Mouse (Mus musculus) neural tube, embryonic 11.5 days (tissue): ENCODE measurements around the gene Pip4k2b. TPM values are rescaled to one million over a fixed set of nuclear protein-coding genes. Genes with fewer than 3 reads are reported as not detected.

ENCODE experiments used
- ATAC-seq: fragments of 200-750 bp; cut with Nextera tagmentation; 2 replicates; pipeline ENCODE4 v1.8.0; 2017; ENCODE audit warnings: moderate number of reproducible peaks, mild to moderate bottlenecking, moderate TSS enrichment, moderate library complexity; ENCODE audit not compliant: insufficient read depth, low FRiP score, low TSS enrichment
- DNase-seq: peaks from one replicate; pipeline ENCODE4 v3.0.0-alpha.2; 2015; ENCODE audit warnings: low spot score
- H3K27ac ChIP-seq: fragments of 300-500 bp; sonication (generic); 2 replicates; pipeline ENCODE4 v1.5.1; 2014; ENCODE audit warnings: low read depth, mild to moderate bottlenecking, low read length
- H3K27me3 ChIP-seq: fragments of 300-500 bp; sonication (generic); 2 replicates; pipeline ENCODE4 v1.6.1; 2014; ENCODE audit warnings: mild to moderate bottlenecking, low read length, mixed read lengths; ENCODE audit not compliant: control insufficient read depth, insufficient read depth
- H3K36me3 ChIP-seq: fragments of 300-500 bp; sonication (generic); 2 replicates; pipeline ENCODE4 v1.6.1; 2014; ENCODE audit warnings: mild to moderate bottlenecking, low read length, moderate library complexity, mixed read lengths; ENCODE audit not compliant: control insufficient read depth, insufficient read depth
- H3K4me1 ChIP-seq: fragments of 300-500 bp; sonication (generic); 2 replicates; pipeline ENCODE4 v1.6.1; 2014; ENCODE audit warnings: low read length, mixed read lengths; ENCODE audit not compliant: control insufficient read depth, insufficient read depth
- H3K4me2 ChIP-seq: fragments of 300-500 bp; sonication (generic); 2 replicates; pipeline ENCODE4 v1.6.1; 2014; ENCODE audit warnings: low read depth, mild to moderate bottlenecking, moderate library complexity
- H3K4me3 ChIP-seq: fragments of 300-500 bp; sonication (generic); 2 replicates; pipeline ENCODE4 v1.5.1; 2014; ENCODE audit warnings: low read depth, low read length
- H3K9ac ChIP-seq: fragments of 300-500 bp; sonication (generic); 2 replicates; pipeline ENCODE4 v1.6.1; 2014; ENCODE audit warnings: mild to moderate bottlenecking, low read length
- H3K9me3 ChIP-seq: fragments of 300-500 bp; sonication (generic); 2 replicates; pipeline ENCODE4 v1.6.1; 2016; ENCODE audit warnings: low read length; ENCODE audit not compliant: control insufficient read depth
- WGBS: fragments of 180-500 bp; shearing (Covaris S2); extraction: QIAGEN DNeasy Blood & Tissue Kit; methylation state at CpG from one replicate; pipeline ENCODE4 v1.1.7; 2014; 5-methylcytosine and 5-hydroxymethylcytosine counted together
- polyA plus RNA-seq: library from polyadenylated mRNA; unstranded; fragments of >200 nt; fragmentation: Nextera tagmentation; extraction: Ambion mirVana; gene quantifications from 2 replicates; pipeline ENCODE4 v1.2.1, GENCODE M21; 2014

The Pip4k2b gene
- polyA plus RNA-seq, 1 experiment from 2014 or later: 2.8 TPM

DNA sequence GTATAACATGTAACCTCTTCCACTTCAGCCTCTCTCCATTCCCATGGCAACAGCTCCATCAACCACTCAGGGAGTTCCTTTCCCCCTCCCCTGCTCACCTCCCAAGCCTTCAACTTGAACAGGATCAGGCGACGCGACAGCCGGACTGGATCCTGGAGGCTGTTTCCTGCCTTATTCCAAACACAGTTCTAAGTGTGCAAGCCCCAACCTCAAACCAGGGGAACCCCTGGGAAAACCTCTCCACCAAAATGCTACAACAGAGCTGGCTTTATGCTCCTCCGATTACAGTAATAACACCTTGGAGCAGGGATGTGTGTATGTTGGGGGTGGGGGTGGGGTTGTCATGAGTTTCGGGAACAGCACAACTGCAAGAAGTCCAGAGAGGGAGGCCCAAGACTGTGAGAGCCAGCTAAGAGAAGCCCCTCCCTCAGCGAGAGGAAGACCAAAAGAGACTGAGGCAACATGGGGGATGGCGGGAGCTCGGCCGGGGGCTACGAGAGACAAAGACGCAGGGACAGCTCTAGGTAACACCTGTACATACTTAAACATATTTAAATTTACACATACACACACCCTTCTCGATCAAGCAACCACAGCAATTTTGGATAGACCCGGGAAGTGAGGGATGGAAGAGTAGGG is 46.5 kb downstream of the Pip4k2b start:
- WGBS: under 1% methylated on average over 14 of the region's 14 CpGs
- Histone ChIP-seq H3K4me3 (peak overlapping the region; percentile 79), H3K9ac (peak overlapping the region; percentile 95), H3K9me3 (no peaks in the 10 kb centered on the region), H3K4me1 (peaks cover 56% of the 10 kb centered on the region), H3K27ac (peak overlapping the region; percentile 97), H3K4me2 (peak overlapping the region; percentile 93), H3K36me3 (no peaks in the 10 kb centered on the region), H3K27me3 (no peaks in the 10 kb centered on the region)
- ATAC-seq (no peak), DNase-seq (peak; percentile 43)

DNA sequence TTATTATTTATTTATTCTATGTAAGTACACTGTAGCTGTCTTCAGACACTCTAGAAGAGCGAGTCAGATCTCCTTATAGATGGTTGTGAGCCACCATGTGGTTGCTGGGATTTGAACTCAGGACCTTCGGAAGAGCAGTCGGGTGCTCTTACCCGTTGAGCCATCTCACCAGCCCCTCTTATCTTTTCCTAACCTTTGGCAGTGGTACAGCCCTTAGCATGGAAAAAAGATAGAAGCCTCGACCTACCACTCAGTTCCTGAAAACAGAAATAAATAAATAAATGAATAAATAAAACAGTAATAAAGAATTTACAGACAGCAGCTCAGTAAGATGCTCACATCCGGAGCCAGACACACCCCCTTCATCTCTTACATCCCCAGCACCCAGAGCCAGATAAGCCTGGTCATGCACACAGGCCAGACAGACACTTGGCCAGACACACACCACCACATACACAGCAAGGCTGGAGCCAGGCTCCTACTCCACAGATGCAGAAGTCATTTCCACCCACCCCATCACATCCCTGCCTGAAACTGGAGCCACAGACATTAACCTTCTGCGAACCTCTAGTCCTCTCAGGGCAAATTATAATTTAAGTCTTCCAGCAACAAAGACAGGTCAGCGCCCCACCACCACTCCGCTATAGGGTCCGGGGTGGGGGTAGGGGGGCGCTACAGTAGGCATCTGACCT is 47.2 kb downstream of the Pip4k2b start:
- WGBS: 65% methylated on average over 11 of the region's 11 CpGs
- Histone ChIP-seq H3K4me3 (peak overlapping the region; percentile 79), H3K9ac (peak overlapping the region; percentile 95), H3K27ac (peak overlapping the region; percentile 97), H3K36me3 (no peaks in the 10 kb centered on the region; the same call in none of the 2 replicates), H3K4me1 (peaks cover 56% of the 10 kb centered on the region), H3K27me3 (no peaks in the 10 kb centered on the region), H3K9me3 (no peaks in the 10 kb centered on the region), H3K4me2 (peak overlapping the region; percentile 93)
- ATAC-seq (no peak), DNase-seq (no peak)

- peaks cover 51% of the 10 kb centered on the region for H3K4me1 ChIP-seq
- no peak overlapping the region for H3K9ac ChIP-seq
- H3K36me3 ChIP-seq: peaks cover 4% of the 10 kb centered on the region
- 0 out of 2 replicates have a peak overlapping the region, but pooled peaks have one; percentile 10 for H3K4me3 ChIP-seq
- ATAC-seq: no peak
- H3K27me3 ChIP-seq: no peaks in the 10 kb centered on the region
- no peak for DNase-seq
- no peak overlapping the region for H3K4me2 ChIP-seq
- no peaks in the 10 kb centered on the region for H3K9me3 ChIP-seq
- H3K27ac ChIP-seq: no peak overlapping the region
- WGBS: 74% methylated on average over 8 of the region's 8 CpGs
Measured at GRCm38 (mm10) chr11:97696669-97697068, 47.8 kb downstream of the Pip4k2b start.

DNA sequence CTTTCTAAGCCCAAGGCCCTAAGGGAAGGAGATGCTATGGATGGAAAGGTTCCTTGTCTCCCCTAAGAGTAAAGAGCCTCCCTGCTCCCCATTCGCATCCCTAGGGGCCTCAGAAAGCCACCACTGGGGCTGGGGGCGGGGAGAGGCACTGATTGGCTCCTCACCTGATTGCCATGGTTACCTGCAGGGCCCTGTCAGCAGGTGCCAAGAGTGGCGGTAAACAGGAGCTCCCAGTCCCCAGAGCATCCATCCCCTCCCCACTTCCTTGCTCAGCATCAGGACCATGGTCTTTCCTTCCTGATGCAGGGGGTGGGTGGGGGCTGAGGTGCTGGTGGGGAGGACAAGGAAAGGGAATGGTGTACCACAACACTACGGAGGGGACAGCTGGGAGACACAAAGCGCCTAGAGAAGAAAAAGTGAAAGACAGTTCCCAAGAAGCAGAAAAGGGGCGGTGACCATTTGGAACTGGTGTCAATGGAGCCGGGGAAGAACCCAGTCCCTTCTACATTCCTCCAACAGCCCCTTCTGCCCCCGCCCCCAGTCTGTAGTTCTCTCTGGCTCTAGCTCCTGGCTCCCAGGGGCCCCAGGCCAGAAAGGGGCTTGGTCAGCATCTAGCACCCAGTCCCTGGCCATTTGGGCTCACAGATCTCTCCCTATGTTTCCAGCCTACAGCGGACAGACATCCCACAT is 48.6 kb downstream of the Pip4k2b start:
- Histone ChIP-seq H3K4me3 (peak overlapping the region; percentile 6; the same call in 1 of the 2 replicates), H3K27ac (no peak overlapping the region), H3K36me3 (peaks cover 7% of the 10 kb centered on the region), H3K9me3 (no peaks in the 10 kb centered on the region), H3K4me2 (peak overlapping the region; percentile 17), H3K27me3 (no peaks in the 10 kb centered on the region), H3K4me1 (peaks cover 43% of the 10 kb centered on the region), H3K9ac (peak overlapping the region; percentile 18; the same call in 1 of the 2 replicates)
- WGBS: 34% methylated on average over 9 of the region's 9 CpGs
- no peak for ATAC-seq
- no peak for DNase-seq

DNA sequence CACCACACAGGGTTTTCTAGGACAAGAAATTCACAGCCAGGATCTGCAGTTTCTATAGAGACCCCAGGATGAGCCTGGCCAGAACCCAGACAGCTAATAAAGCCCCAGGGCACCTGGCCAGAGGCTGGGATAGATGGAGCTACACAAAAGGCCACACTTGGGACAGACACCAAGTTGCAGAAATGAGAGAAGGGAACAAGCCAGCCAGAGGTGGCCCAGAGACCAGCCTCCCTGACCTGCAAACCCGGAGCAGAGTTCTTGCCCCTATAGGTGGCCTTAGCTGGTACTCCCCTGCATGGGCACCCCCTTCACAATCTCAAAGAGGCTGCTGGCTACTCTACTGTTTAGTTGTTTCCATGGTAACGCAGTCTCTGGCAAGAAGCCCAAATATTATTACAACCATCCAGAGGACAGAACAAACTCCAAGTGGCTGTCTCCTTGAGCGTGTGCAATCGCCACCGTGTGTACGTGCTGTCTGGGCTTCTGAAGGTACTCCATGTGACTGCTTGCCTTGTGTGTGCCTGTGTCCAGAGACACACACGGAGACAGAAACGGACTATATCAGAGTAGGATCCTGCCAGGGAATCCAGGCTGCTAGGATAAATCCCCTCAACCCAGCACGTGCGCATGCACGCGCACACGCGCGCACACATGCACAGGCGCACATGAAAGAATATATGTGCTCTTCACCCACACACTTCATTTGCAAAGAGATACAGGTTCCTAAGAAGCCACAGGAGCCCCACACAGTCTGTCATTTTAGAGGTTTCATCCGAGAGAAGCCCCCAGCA is 49.4 kb downstream of the Pip4k2b start:
- peak overlapping the region; percentile 18; the same call in 1 of the 2 replicates for H3K9ac ChIP-seq
- 74% methylated on average over 17 of the region's 17 CpGs for WGBS
- DNase-seq (no peak), ATAC-seq (no peak)
- H3K4me2 ChIP-seq: no peak overlapping the region
- H3K27ac ChIP-seq: 0 out of 2 replicates have a peak overlapping the region, but pooled peaks have one; percentile 10
- no peaks in the 10 kb centered on the region for H3K9me3 ChIP-seq
- peaks cover 9% of the 10 kb centered on the region for H3K36me3 ChIP-seq
- H3K27me3 ChIP-seq: no peaks in the 10 kb centered on the region
- H3K4me1 ChIP-seq: peaks cover 41% of the 10 kb centered on the region
- no peak overlapping the region for H3K4me3 ChIP-seq

GRCm38 (mm10) chr11:97694435-97694834 is 50.1 kb downstream of the Pip4k2b start:
- no peak for ATAC-seq
- no peak overlapping the region for H3K27ac ChIP-seq
- no peaks in the 10 kb centered on the region for H3K9me3 ChIP-seq
- 90% methylated on average over 4 of the region's 4 CpGs for WGBS
- H3K27me3 ChIP-seq: no peaks in the 10 kb centered on the region
- no peak overlapping the region for H3K4me2 ChIP-seq
- peaks cover 41% of the 10 kb centered on the region for H3K4me1 ChIP-seq
- no peak for DNase-seq
- peaks cover 9% of the 10 kb centered on the region for H3K36me3 ChIP-seq
- no peak overlapping the region for H3K4me3 ChIP-seq
- H3K9ac ChIP-seq: no peak overlapping the region

- Histone ChIP-seq H3K36me3 (peaks cover 12% of the 10 kb centered on the region), H3K9ac (no peak overlapping the region), H3K4me3 (no peak overlapping the region), H3K4me1 (peaks cover 13% of the 10 kb centered on the region), H3K9me3 (no peaks in the 10 kb centered on the region), H3K27me3 (no peaks in the 10 kb centered on the region), H3K27ac (no peak overlapping the region), H3K4me2 (no peak overlapping the region)
- 29% methylated on average over 10 of the region's 10 CpGs for WGBS
- DNase-seq: peak; percentile 80
- ATAC-seq: no peak; the same call in 1 of the 2 replicates
Measured at GRCm38 (mm10) chr11:97689861-97690260, 54.6 kb downstream of the Pip4k2b start.

- peaks cover 8% of the 10 kb centered on the region; the same call in 1 of the 2 replicates for H3K4me1 ChIP-seq
- WGBS: 89% methylated on average over 3 of the region's 3 CpGs
- no peaks in the 10 kb centered on the region for H3K9me3 ChIP-seq
- no peak overlapping the region for H3K9ac ChIP-seq
- ATAC-seq (no peak), DNase-seq (no peak)
- no peak overlapping the region for H3K4me3 ChIP-seq
- no peak overlapping the region for H3K4me2 ChIP-seq
- H3K27ac ChIP-seq: no peak overlapping the region
- peaks cover 12% of the 10 kb centered on the region for H3K36me3 ChIP-seq
- no peaks in the 10 kb centered on the region for H3K27me3 ChIP-seq
Measured at GRCm38 (mm10) chr11:97687061-97687460, 57.4 kb downstream of the Pip4k2b start.
